Mouse (Mus musculus) liver, embryonic 15.5 days (tissue): ENCODE results near the gene P2rx4. TPM values are rescaled to one million over a fixed set of nuclear protein-coding genes. Genes with fewer than 3 reads are reported as not detected.

Experiments used
- ATAC-seq: fragments of 200-750 bp; cut with Nextera tagmentation; 2 replicates; pipeline ENCODE4 v1.8.0; 2017; ENCODE audit warnings: moderate number of reproducible peaks, mild to moderate bottlenecking, moderate library complexity; ENCODE audit not compliant: insufficient read depth
- H3K27ac ChIP-seq: fragments of 300-500 bp; sonication (generic); replicated peaks from 2 replicates; pipeline ENCODE4 v1.5.1; 2015; ENCODE audit warnings: mild to moderate bottlenecking, inconsistent platforms
- H3K27me3 ChIP-seq: fragments of 300-500 bp; sonication (generic); 2 replicates; pipeline ENCODE4 v1.6.1; 2015; ENCODE audit warnings: mild to moderate bottlenecking, inconsistent platforms
- H3K36me3 ChIP-seq: fragments of 300-500 bp; sonication (generic); replicated peaks from 2 replicates; pipeline ENCODE4 v1.6.1; 2015; ENCODE audit warnings: moderate library complexity, mild to moderate bottlenecking, inconsistent platforms
- H3K4me1 ChIP-seq: fragments of 300-500 bp; sonication (generic); replicated peaks from 2 replicates; pipeline ENCODE4 v1.6.1; 2015; ENCODE audit warnings: inconsistent platforms
- H3K4me2 ChIP-seq: fragments of 300-500 bp; sonication (generic); 2 replicates; pipeline ENCODE4 v1.6.1; 2015; ENCODE audit warnings: moderate library complexity, mild to moderate bottlenecking, inconsistent platforms
- H3K4me3 ChIP-seq: fragments of 300-500 bp; sonication (generic); replicated peaks from 2 replicates; pipeline ENCODE4 v1.5.1; 2015; ENCODE audit warnings: mild to moderate bottlenecking, inconsistent platforms
- H3K9ac ChIP-seq: fragments of 300-500 bp; sonication (generic); 2 replicates; pipeline ENCODE4 v1.6.1; 2015; ENCODE audit warnings: moderate library complexity, mild to moderate bottlenecking, inconsistent platforms
- H3K9me3 ChIP-seq: fragments of 300-500 bp; sonication (generic); replicated peaks from 2 replicates; pipeline ENCODE4 v1.6.1; 2016; ENCODE audit warnings: inconsistent platforms
- WGBS: fragments of 180-500 bp; shearing (Covaris S2); methylation state at CpG from one replicate; pipeline ENCODE4 v1.1.7; 2015; ENCODE audit warnings: mixed read lengths; ENCODE audit not compliant: insufficient replicate concordance; 5-methylcytosine and 5-hydroxymethylcytosine counted together
- polyA plus RNA-seq: library from polyadenylated mRNA; unstranded; fragments of >200 nt; fragmentation: Nextera tagmentation; extraction: Ambion mirVana; gene quantifications from 2 replicates; pipeline ENCODE4 v1.2.1, GENCODE M21; 2015

The P2rx4 gene
- polyA plus RNA-seq, 1 experiment from 2014 or later: 27.9 TPM

DNA sequence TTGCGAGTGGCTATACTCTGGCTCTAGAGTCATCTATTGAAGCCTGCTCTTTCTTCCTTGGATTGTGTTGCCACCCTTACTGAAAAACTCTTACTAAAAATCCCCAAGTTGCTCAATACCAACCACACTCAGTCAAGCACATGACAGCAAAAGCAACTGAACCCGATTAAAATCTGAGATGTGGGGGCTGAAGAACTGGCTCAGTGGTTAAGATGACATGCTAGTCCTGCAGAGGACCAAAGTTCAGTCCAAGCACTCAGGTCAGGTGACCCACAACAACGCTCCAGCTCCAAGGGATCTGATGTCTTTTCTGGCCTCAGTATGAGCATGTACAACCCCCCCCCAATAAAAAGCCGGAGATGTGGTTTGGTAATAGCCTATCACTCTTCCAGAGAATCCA lies 2.8 kb upstream of the P2rx4 start:
- H3K27me3 ChIP-seq: no peaks in the 10 kb centered on the region
- H3K36me3 ChIP-seq: no peaks in the 10 kb centered on the region
- no peak overlapping the region for H3K4me2 ChIP-seq
- no peaks in the 10 kb centered on the region for H3K9me3 ChIP-seq
- H3K4me1 ChIP-seq: peaks cover 67% of the 10 kb centered on the region
- H3K27ac ChIP-seq: no peak overlapping the region
- ATAC-seq: no peak
- no peak overlapping the region for H3K9ac ChIP-seq
- WGBS: 55% methylated on average over 4 of the region's 4 CpGs
- no peak overlapping the region for H3K4me3 ChIP-seq

DNA sequence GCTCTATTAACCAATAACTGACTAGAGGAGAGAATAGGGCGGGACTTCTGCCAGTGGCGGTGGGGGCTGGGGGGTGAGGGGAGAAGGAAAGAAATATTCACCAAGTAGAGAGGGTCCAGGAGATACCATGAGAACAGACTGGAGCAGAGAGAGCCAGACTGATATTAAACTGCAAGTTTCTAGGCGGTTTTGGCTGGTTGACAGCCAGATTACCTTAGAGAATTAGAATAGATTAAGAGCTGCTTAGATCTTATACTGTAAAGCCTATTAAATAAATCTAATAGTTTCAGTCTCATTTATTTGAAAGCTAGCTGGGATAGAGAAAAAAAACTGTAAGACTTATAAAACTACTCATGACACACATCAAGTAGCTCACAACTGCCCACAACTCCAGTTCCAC lies 2.2 kb upstream of the P2rx4 start:
- no peaks in the 10 kb centered on the region for H3K9me3 ChIP-seq
- ATAC-seq: no peak
- 56% methylated on average over 3 of the region's 3 CpGs for WGBS
- no peak overlapping the region for H3K27ac ChIP-seq
- no peak overlapping the region for H3K9ac ChIP-seq
- no peak overlapping the region for H3K4me3 ChIP-seq
- H3K4me2 ChIP-seq: no peak overlapping the region
- H3K4me1 ChIP-seq: peaks cover 61% of the 10 kb centered on the region
- no peaks in the 10 kb centered on the region for H3K36me3 ChIP-seq
- H3K27me3 ChIP-seq: no peaks in the 10 kb centered on the region

DNA sequence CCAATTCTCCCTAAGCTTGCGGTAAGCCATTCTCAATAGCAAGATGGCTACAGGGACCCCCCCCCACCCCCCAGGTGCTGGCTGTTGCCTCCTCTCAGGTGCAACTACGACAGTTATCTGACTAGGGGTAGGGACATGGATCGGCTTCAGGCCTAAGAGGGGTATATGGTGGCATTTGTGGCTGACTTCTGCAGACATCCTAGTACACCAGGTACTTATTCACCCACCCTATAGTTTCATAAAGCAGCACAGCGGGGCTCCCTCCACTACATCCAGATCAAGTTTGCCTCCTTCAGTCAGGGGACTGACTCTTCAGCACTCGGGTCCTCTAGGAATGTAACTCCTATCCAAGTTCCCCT lies 448 bp upstream of the P2rx4 start:
- H3K27me3 ChIP-seq: no peaks in the 10 kb centered on the region
- 30% methylated on average over 5 of the region's 5 CpGs for WGBS
- 0 out of 2 replicates have a peak, but pooled peaks cover 2% of the 10 kb centered on the region for H3K36me3 ChIP-seq
- no peak; the same call in 1 of the 2 replicates for ATAC-seq
- H3K4me1 ChIP-seq: peaks cover 47% of the 10 kb centered on the region
- peak overlapping the region; percentile 84 for H3K27ac ChIP-seq
- H3K9me3 ChIP-seq: no peaks in the 10 kb centered on the region
- H3K9ac ChIP-seq: peak overlapping the region; percentile 80
- peak overlapping the region; percentile 77 for H3K4me3 ChIP-seq
- peak overlapping the region; percentile 99 for H3K4me2 ChIP-seq

DNA sequence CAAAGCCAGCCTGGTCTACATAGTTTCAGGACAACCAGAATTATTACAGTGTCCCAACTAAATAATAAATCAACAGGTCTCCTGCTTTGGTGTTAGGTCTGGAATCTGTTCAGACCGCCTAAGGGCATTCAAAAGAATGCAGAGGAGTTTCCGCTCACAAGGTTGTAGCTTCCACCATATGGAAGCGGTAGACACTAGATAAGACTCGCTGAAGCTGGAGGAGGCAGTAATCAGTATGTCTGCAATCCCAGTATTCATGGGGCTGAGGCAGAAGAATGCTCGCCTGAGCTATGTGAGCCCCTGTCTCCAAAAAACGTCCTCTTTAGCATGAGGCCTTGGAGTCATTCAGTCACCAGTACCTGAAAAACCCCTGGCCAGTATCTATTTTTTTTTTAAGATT lies 1.5 kb downstream of the P2rx4 start:
- Histone ChIP-seq H3K4me3 (0 out of 2 replicates have a peak overlapping the region, but pooled peaks have one; percentile 77), H3K4me2 (peak overlapping the region; percentile 99), H3K36me3 (peaks cover 8% of the 10 kb centered on the region; the same call in 1 of the 2 replicates), H3K4me1 (peaks cover 42% of the 10 kb centered on the region), H3K27ac (no peak overlapping the region), H3K9me3 (no peaks in the 10 kb centered on the region), H3K9ac (no peak overlapping the region), H3K27me3 (no peaks in the 10 kb centered on the region)
- WGBS: 17% methylated on average over 6 of the region's 6 CpGs
- ATAC-seq: no peak

DNA sequence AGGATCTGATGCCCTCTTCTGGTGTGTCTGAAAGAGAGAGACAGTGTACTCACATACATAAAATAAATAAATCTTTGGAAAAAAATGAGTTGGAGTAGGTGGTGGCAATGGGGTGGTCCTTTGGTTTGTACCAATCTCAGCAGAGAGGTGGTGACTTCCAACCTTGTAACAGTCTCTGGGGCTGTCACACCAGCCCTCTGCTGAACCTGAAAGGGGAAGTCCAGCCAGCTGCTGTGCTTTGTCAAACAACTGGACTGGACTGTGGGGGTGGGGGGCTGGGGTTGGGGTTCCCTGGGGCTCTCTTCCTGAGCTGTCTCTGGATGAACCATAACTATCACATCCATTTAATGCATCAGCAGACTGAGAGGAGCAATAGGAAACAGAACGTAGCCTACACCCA lies 8.4 kb downstream of the P2rx4 start:
- WGBS: 48% methylated on average over 1 of the region's 1 CpGs
- Histone ChIP-seq H3K36me3 (peaks cover 24% of the 10 kb centered on the region), H3K27me3 (no peaks in the 10 kb centered on the region), H3K9ac (no peak overlapping the region), H3K4me3 (no peak overlapping the region), H3K4me2 (no peak overlapping the region), H3K4me1 (no peaks in the 10 kb centered on the region), H3K27ac (no peak overlapping the region), H3K9me3 (no peaks in the 10 kb centered on the region)
- no peak for ATAC-seq

DNA sequence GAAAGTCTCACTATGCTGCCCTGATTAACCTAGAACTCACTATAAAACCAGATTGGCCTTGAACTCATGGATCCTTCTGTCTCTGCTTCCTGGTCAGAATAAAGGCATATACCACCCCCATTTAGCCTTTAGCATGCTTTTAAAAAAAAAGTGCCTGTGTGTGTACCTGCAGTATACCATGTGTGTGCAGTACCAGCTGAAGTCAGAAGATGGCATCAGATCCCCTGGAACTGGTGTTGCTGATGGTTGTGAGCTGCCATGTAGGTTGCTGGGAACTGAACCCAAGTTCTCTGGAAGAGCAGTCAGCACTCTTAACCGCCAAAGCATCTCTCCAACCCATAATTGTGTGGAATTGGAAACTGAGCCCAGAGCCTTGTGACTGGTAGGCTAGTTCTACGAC lies 9.4 kb downstream of the P2rx4 start:
- no peaks in the 10 kb centered on the region for H3K27me3 ChIP-seq
- ATAC-seq: no peak
- H3K4me1 ChIP-seq: no peaks in the 10 kb centered on the region
- no peak overlapping the region for H3K4me3 ChIP-seq
- H3K9me3 ChIP-seq: no peaks in the 10 kb centered on the region
- no peak overlapping the region for H3K4me2 ChIP-seq
- WGBS: 84% methylated on average over 2 of the region's 2 CpGs
- no peak overlapping the region for H3K27ac ChIP-seq
- no peak overlapping the region for H3K9ac ChIP-seq
- peaks cover 23% of the 10 kb centered on the region for H3K36me3 ChIP-seq

DNA sequence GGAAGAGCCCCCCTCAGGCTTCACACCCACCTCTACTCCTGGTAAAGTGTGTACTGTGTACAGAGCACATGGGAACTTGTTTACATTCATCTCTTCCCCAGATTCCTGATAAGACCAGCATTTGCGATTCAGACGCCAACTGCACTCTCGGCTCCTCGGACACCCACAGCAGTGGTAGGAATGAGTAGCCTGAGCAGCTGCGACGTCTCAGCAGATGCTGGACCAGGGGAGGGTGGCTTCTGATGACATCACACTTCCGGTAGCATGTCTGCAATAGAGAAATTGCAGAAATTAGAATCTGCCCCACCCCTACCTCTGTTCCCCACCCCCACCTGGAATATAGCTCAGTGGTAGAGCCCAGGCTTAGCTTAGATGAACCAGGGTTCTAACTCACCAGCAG lies 11.1 kb downstream of the P2rx4 start:
- Histone ChIP-seq H3K9me3 (no peaks in the 10 kb centered on the region), H3K27me3 (no peaks in the 10 kb centered on the region), H3K4me1 (no peaks in the 10 kb centered on the region), H3K4me2 (no peak overlapping the region), H3K36me3 (peaks cover 16% of the 10 kb centered on the region), H3K9ac (no peak overlapping the region), H3K27ac (no peak overlapping the region), H3K4me3 (no peak overlapping the region)
- no peak for ATAC-seq
- 58% methylated on average over 7 of the region's 7 CpGs for WGBS

DNA sequence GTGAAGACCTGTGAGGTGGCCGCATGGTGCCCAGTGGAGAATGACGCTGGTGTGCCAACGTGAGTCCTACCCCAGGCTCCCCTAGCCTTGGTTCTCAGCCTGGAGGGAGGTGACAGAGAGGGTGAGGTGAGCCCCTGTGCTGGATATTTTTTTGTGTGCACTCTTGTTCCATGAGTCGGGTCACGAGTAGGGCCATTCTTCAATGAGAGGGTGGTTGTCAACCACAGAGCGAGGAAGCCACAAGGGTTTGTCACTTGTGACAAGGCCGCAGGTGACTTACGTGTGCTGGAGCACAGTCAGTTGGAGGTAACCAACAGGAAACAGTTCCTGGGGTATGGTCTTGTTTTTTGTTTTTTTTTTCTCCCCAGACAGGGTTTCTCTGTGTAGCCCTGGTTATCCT lies 11.8 kb downstream of the P2rx4 start:
- H3K27ac ChIP-seq: no peak overlapping the region
- H3K4me2 ChIP-seq: no peak overlapping the region
- no peaks in the 10 kb centered on the region for H3K9me3 ChIP-seq
- H3K27me3 ChIP-seq: no peaks in the 10 kb centered on the region
- no peak overlapping the region for H3K9ac ChIP-seq
- 75% methylated on average over 8 of the region's 8 CpGs for WGBS
- H3K4me1 ChIP-seq: no peaks in the 10 kb centered on the region
- H3K4me3 ChIP-seq: no peak overlapping the region
- no peak for ATAC-seq
- H3K36me3 ChIP-seq: peaks cover 15% of the 10 kb centered on the region

DNA sequence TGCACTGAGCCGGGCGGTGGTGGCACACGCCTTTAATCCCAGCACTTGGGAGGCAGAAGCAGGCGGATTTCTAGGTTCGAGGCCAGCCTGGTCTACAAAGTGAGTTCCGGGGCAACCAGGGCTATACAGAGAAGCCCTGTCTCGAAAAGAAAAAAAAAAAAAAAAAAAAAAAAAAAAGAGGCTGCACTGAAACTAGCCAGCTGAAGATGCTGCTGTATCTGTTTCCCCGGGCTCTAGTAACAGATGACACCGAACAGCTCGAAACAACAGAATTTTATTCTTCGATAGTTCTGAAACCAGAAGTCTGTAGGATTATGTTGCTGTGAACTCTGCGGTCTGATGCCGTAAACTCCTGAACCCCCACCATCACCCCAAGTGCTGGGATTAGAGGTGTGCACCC lies 18.1 kb downstream of the P2rx4 start:
- ATAC-seq: no peak
- no peak overlapping the region for H3K27ac ChIP-seq

DNA sequence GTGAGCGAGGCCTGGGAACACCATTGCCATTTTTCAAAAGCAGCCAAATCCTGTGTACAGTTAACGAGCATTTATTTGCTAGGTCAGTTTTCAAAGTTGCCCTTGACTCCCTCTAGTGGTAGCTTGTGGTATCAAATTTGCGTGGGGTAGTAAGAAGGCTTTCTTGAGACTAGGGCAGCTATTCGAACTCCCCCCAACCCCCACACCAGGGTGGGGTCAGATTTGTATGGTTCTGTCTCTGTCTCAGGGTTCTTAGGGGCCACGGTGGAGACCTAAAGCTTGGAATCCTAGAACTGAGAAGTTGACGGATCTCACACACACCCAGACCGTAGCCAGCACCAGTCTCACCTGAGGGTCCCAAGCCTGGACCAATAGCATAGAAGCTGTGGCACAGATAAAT lies 18.7 kb downstream of the P2rx4 start:
- 0 out of 2 replicates have a peak, but pooled peaks have one; percentile 17 for ATAC-seq

More for the DNA sequence above, 18.1 kb downstream of the P2rx4 start:
- Histone ChIP-seq H3K4me1 (no peaks in the 10 kb centered on the region), H3K27me3 (no peaks in the 10 kb centered on the region), H3K36me3 (no peaks in the 10 kb centered on the region), H3K4me2 (no peak overlapping the region), H3K9me3 (no peaks in the 10 kb centered on the region), H3K4me3 (no peak overlapping the region), H3K9ac (no peak overlapping the region)
- WGBS: 79% methylated on average over 13 of the region's 13 CpGs

DNA sequence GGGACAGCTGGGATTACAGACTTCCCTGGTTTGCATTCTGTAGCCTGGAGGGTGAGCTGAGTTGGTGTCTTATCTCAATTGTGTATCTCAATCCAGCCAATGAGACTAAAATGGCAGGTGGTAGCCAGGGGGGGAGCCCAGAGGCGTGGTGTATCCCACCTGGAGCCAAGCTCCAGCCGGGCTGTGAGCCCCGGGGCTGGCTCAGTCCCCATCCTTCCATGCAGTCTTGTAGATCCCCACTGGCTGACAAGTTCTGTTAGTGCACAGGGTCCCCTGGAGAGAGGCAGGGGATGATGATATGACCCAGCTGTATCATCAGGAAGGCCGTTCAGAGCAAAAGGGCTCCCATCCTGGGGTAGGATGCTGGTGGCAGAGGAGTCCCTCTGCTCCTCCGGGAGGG lies 19.3 kb downstream of the P2rx4 start:
- H3K36me3 ChIP-seq: no peaks in the 10 kb centered on the region
- 63% methylated on average over 5 of the region's 5 CpGs for WGBS
- no peak overlapping the region for H3K27ac ChIP-seq
- H3K4me2 ChIP-seq: no peak overlapping the region
- no peak for ATAC-seq
- H3K4me1 ChIP-seq: peaks cover 11% of the 10 kb centered on the region
- no peak overlapping the region for H3K9ac ChIP-seq
- no peaks in the 10 kb centered on the region for H3K9me3 ChIP-seq
- no peaks in the 10 kb centered on the region for H3K27me3 ChIP-seq
- H3K4me3 ChIP-seq: no peak overlapping the region

More for the DNA sequence above, 18.7 kb downstream of the P2rx4 start:
- no peaks in the 10 kb centered on the region for H3K9me3 ChIP-seq
- H3K4me2 ChIP-seq: no peak overlapping the region
- H3K9ac ChIP-seq: no peak overlapping the region
- no peaks in the 10 kb centered on the region for H3K36me3 ChIP-seq
- H3K4me3 ChIP-seq: no peak overlapping the region
- peaks cover 6% of the 10 kb centered on the region for H3K4me1 ChIP-seq
- H3K27ac ChIP-seq: no peak overlapping the region
- H3K27me3 ChIP-seq: no peaks in the 10 kb centered on the region
- 18% methylated on average over 7 of the region's 7 CpGs for WGBS

DNA sequence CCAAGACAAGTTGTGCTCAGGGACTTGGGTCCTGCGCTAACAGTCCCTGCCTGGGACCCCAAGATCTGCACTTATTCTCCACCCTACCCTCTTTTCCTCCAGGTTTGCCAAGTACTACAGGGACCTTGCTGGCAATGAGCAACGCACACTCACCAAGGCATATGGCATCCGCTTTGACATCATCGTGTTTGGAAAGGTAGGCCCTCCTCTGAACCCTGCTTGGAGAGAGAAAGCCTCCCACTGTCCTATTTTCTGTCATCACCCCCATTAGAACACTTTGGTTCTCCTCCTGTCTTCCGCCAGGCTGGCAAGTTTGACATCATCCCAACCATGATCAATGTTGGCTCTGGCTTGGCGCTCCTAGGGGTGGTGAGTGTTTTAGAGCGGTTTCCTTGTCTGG lies 19.8 kb downstream of the P2rx4 start:
- WGBS: 87% methylated on average over 7 of the region's 7 CpGs
- H3K4me1 ChIP-seq: peaks cover 15% of the 10 kb centered on the region
- no peaks in the 10 kb centered on the region for H3K36me3 ChIP-seq
- H3K27me3 ChIP-seq: no peaks in the 10 kb centered on the region
- H3K4me2 ChIP-seq: no peak overlapping the region
- ATAC-seq: no peak
- H3K9ac ChIP-seq: no peak overlapping the region
- no peak overlapping the region for H3K27ac ChIP-seq
- H3K4me3 ChIP-seq: no peak overlapping the region
- H3K9me3 ChIP-seq: no peaks in the 10 kb centered on the region
